Mouse (Mus musculus): ENCODE data around the gene Farsb. TPM values are rescaled to one million over a fixed set of nuclear protein-coding genes. Genes with fewer than 3 reads are reported as not detected.

The Farsb gene
- polyA plus RNA-seq (2016; fragmentation: Nextera tagmentation; extraction: Ambion mirVana) = 100 and 105 TPM in 2 replicates

GRCm38 (mm10) chr1:78488752-78489492 is at the start of gene Farsb:
Gene Farsb, minus strand, starts transcription at chr1:78488897.
- peak; percentile 95 for ATAC-seq (ENCODE audit: insufficient number of reproducible peaks, low FRiP score)
- WGBS = under 1% methylated on average over 31 of the region's 31 CpGs
- Histone ChIP-seq H3K36me3 (no peaks in the 10 kb centered on the region), H3K27ac (ENCODE audit: poor library complexity, severe bottlenecking) (peak within 1 kb of the TSS; percentile 3; the same call in 1 of the 2 replicates), H3K9ac (peak within 1 kb of the TSS; percentile 91), H3K27me3 (replicated peaks) (no peaks in the 10 kb centered on the region), H3K9me3 (replicated peaks) (no peaks in the 10 kb centered on the region), H3K4me2 (peak within 1 kb of the TSS; percentile 82), H3K4me3 (peak within 1 kb of the TSS; percentile 85), H3K4me1 (replicated peaks) (0 out of 2 replicates have a peak, but pooled peaks cover 13% of the 10 kb centered on the region)

GRCm38 (mm10) chr1:78538396-78538795 is 49.7 kb upstream of the Farsb start:
- Histone ChIP-seq H3K27ac (ENCODE audit: poor library complexity, severe bottlenecking) (no peak overlapping the region), H3K4me1 (replicated peaks) (peaks cover 12% of the 10 kb centered on the region), H3K27me3 (replicated peaks) (no peaks in the 10 kb centered on the region), H3K36me3 (no peaks in the 10 kb centered on the region), H3K9ac (no peak overlapping the region), H3K4me2 (no peak overlapping the region), H3K9me3 (replicated peaks) (no peaks in the 10 kb centered on the region), H3K4me3 (no peak overlapping the region)
- WGBS = 78% methylated on average over 5 of the region's 5 CpGs
- ATAC-seq (ENCODE audit: insufficient number of reproducible peaks, low FRiP score) = no peak

- Histone ChIP-seq H3K4me1 (replicated peaks) (peaks cover 12% of the 10 kb centered on the region), H3K9me3 (replicated peaks) (no peaks in the 10 kb centered on the region), H3K36me3 (no peaks in the 10 kb centered on the region), H3K4me3 (peak overlapping the region; percentile 39), H3K9ac (peak overlapping the region; percentile 47), H3K27ac (ENCODE audit: poor library complexity, severe bottlenecking) (no peak overlapping the region), H3K27me3 (replicated peaks) (no peaks in the 10 kb centered on the region), H3K4me2 (peak overlapping the region; percentile 73)
- peak; percentile 59 for ATAC-seq (ENCODE audit: insufficient number of reproducible peaks, low FRiP score)
- WGBS = 34% methylated on average over 16 of the region's 16 CpGs
These were observed 48.9 kb upstream of the Farsb start for GRCm38 (mm10) chr1:78537494-78538010.

- H3K27me3 ChIP-seq (replicated peaks) = no peaks in the 10 kb centered on the region
- 36% methylated on average over 19 of the region's 19 CpGs for WGBS
- no peaks in the 10 kb centered on the region for H3K9me3 ChIP-seq (replicated peaks)
- H3K4me1 ChIP-seq (replicated peaks) = peaks cover 12% of the 10 kb centered on the region
- H3K27ac ChIP-seq (ENCODE audit: poor library complexity, severe bottlenecking) = no peak overlapping the region
- no peak overlapping the region for H3K4me3 ChIP-seq
- H3K4me2 ChIP-seq = peak overlapping the region; percentile 73
- ATAC-seq (ENCODE audit: insufficient number of reproducible peaks, low FRiP score) = no peak
- H3K36me3 ChIP-seq = no peaks in the 10 kb centered on the region
- no peak overlapping the region for H3K9ac ChIP-seq
These were observed 47.8 kb upstream of the Farsb start for GRCm38 (mm10) chr1:78536310-78537164.

GRCm38 (mm10) chr1:78534428-78535150 is 45.9 kb upstream of the Farsb start:
- Histone ChIP-seq H3K4me2 (no peak overlapping the region), H3K36me3 (no peaks in the 10 kb centered on the region), H3K9ac (no peak overlapping the region), H3K27ac (ENCODE audit: poor library complexity, severe bottlenecking) (no peak overlapping the region), H3K4me3 (no peak overlapping the region), H3K27me3 (replicated peaks) (no peaks in the 10 kb centered on the region), H3K4me1 (replicated peaks) (peaks cover 12% of the 10 kb centered on the region), H3K9me3 (replicated peaks) (no peaks in the 10 kb centered on the region)
- ATAC-seq (ENCODE audit: insufficient number of reproducible peaks, low FRiP score) = no peak
- WGBS = 43% methylated on average over 9 of the region's 9 CpGs

GRCm38 (mm10) chr1:78532184-78532800 is 43.6 kb upstream of the Farsb start:
- H3K36me3 ChIP-seq = no peaks in the 10 kb centered on the region
- no peak overlapping the region for H3K27ac ChIP-seq (ENCODE audit: poor library complexity, severe bottlenecking)
- H3K4me2 ChIP-seq = no peak overlapping the region
- H3K9me3 ChIP-seq (replicated peaks) = no peaks in the 10 kb centered on the region
- no peaks in the 10 kb centered on the region for H3K27me3 ChIP-seq (replicated peaks)
- no peaks in the 10 kb centered on the region for H3K4me1 ChIP-seq (replicated peaks)
- no peak overlapping the region for H3K9ac ChIP-seq
- 86% methylated on average over 15 of the region's 15 CpGs for WGBS
- ATAC-seq (ENCODE audit: insufficient number of reproducible peaks, low FRiP score) = no peak
- no peak overlapping the region for H3K4me3 ChIP-seq

- no peak overlapping the region for H3K9ac ChIP-seq
- H3K27me3 ChIP-seq (replicated peaks) = no peaks in the 10 kb centered on the region
- H3K4me2 ChIP-seq = no peak overlapping the region
- no peak overlapping the region for H3K27ac ChIP-seq (ENCODE audit: poor library complexity, severe bottlenecking)
- no peaks in the 10 kb centered on the region for H3K9me3 ChIP-seq (replicated peaks)
- H3K36me3 ChIP-seq = no peaks in the 10 kb centered on the region
- no peak overlapping the region for H3K4me3 ChIP-seq
- WGBS = 65% methylated on average over 7 of the region's 7 CpGs
- no peak for ATAC-seq (ENCODE audit: insufficient number of reproducible peaks, low FRiP score)
- no peaks in the 10 kb centered on the region for H3K4me1 ChIP-seq (replicated peaks)
These were observed 42.0 kb upstream of the Farsb start for GRCm38 (mm10) chr1:78530500-78531215.

GRCm38 (mm10) chr1:78529011-78529410 is 40.3 kb upstream of the Farsb start:
- no peaks in the 10 kb centered on the region for H3K9me3 ChIP-seq (replicated peaks)
- WGBS = 85% methylated on average over 8 of the region's 8 CpGs

GRCm38 (mm10) chr1:78528356-78528755 is 39.7 kb upstream of the Farsb start:
- 89% methylated on average over 3 of the region's 3 CpGs for WGBS
- Histone ChIP-seq H3K9me3 (replicated peaks) (no peaks in the 10 kb centered on the region), H3K4me1 (replicated peaks) (no peaks in the 10 kb centered on the region), H3K9ac (no peak overlapping the region), H3K4me2 (no peak overlapping the region), H3K36me3 (no peaks in the 10 kb centered on the region), H3K4me3 (no peak overlapping the region), H3K27ac (ENCODE audit: poor library complexity, severe bottlenecking) (no peak overlapping the region), H3K27me3 (replicated peaks) (0 out of 2 replicates have a peak, but pooled peaks cover 3% of the 10 kb centered on the region)
- no peak for ATAC-seq (ENCODE audit: insufficient number of reproducible peaks, low FRiP score)

More at GRCm38 (mm10) chr1:78529011-78529410, 40.3 kb upstream of the Farsb start:
- no peak overlapping the region for H3K27ac ChIP-seq (ENCODE audit: poor library complexity, severe bottlenecking)
- H3K36me3 ChIP-seq = no peaks in the 10 kb centered on the region
- no peak overlapping the region for H3K4me3 ChIP-seq
- no peak for ATAC-seq (ENCODE audit: insufficient number of reproducible peaks, low FRiP score)
- H3K4me2 ChIP-seq = no peak overlapping the region
- 0 out of 2 replicates have a peak, but pooled peaks cover 3% of the 10 kb centered on the region for H3K27me3 ChIP-seq (replicated peaks)
- no peaks in the 10 kb centered on the region for H3K4me1 ChIP-seq (replicated peaks)
- H3K9ac ChIP-seq = no peak overlapping the region
